Mouse (Mus musculus) lung, postnatal 0 days (tissue): ENCODE measurements around the gene Atrip.

ENCODE experiments used
- CTCF ChIP-seq: IDR thresholded peaks from 2 replicates; pipeline ENCODE4 v1.5.1; 2016; ENCODE audit warnings: antibody characterized with exemption, mild to moderate bottlenecking
- EP300 ChIP-seq: IDR thresholded peaks from 2 replicates; pipeline ENCODE4 v1.6.1; 2016; ENCODE audit warnings: antibody characterized with exemption, mild to moderate bottlenecking, control low read depth

DNA sequence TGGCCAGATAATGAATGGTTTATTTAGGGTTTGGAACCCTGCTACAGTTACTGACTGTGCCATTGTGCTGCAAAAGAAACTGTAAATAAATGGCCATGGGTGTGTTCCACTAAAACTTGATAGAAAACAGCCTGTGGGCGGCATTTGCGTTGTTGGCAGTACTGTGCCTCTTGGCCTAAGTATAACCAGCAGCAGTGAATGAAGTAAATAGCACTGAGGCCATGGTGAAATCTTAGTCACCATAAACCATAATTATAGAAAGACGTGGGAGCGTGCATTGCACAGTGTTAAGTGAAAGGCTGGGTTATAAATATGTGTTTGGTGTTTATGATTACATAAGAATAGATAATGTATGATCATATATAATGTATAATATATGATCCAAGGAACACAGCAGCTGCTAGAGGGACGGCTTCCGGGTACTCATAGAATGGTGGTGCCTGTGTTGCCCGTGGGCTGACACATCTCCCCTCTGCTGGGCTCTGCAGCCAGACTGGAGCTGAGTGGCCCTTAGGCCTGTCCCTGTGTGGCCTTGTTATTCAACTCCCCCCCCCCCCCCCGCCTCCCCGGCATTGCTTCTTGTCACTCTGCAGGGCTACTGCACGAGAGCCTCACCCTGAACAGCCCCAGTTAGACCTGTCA is 64.8 kb downstream of the Atrip start:
- TF ChIP-seq CTCF, result no peak
- no peak for TF ChIP-seq EP300
